Mouse (Mus musculus) neural tube, embryonic 12.5 days (tissue): ENCODE data around the gene Bscl2. TPM values are rescaled to one million over a fixed set of nuclear protein-coding genes. Genes with fewer than 3 reads are reported as not detected.

Source experiments
- ATAC-seq: fragments of 200-750 bp; cut with Nextera tagmentation; 2 replicates; pipeline ENCODE4 v1.8.0; 2017; ENCODE audit warnings: low read depth, mild to moderate bottlenecking, moderate TSS enrichment, moderate library complexity; ENCODE audit not compliant: low FRiP score
- H3K27ac ChIP-seq: fragments of 300-500 bp; sonication (generic); 2 replicates; pipeline ENCODE4 v1.5.1; 2016
- H3K27me3 ChIP-seq: fragments of 300-500 bp; sonication (generic); replicated peaks from 2 replicates; pipeline ENCODE4 v1.6.1; 2016; ENCODE audit warnings: mild to moderate bottlenecking
- H3K36me3 ChIP-seq: fragments of 300-500 bp; sonication (generic); 2 replicates; pipeline ENCODE4 v1.6.1; 2016; ENCODE audit warnings: mild to moderate bottlenecking
- H3K4me1 ChIP-seq: fragments of 300-500 bp; sonication (generic); 2 replicates; pipeline ENCODE4 v1.6.1; 2016
- H3K4me2 ChIP-seq: fragments of 300-500 bp; sonication (generic); replicated peaks from 2 replicates; pipeline ENCODE4 v1.6.1; 2016; ENCODE audit warnings: mild to moderate bottlenecking
- H3K4me3 ChIP-seq: fragments of 300-500 bp; sonication (generic); 2 replicates; pipeline ENCODE4 v1.5.1; 2016
- H3K9ac ChIP-seq: fragments of 300-500 bp; sonication (generic); 2 replicates; pipeline ENCODE4 v1.6.1; 2016; ENCODE audit warnings: mild to moderate bottlenecking
- H3K9me3 ChIP-seq: fragments of 300-500 bp; sonication (generic); 2 replicates; pipeline ENCODE4 v1.6.1; 2016; ENCODE audit warnings: mild to moderate bottlenecking
- WGBS: fragments of 180-500 bp; shearing (Covaris S2); methylation state at CpG from one replicate; pipeline ENCODE4 v1.1.7; 2016; 5-methylcytosine and 5-hydroxymethylcytosine counted together
- polyA plus RNA-seq: library from polyadenylated mRNA; unstranded; fragments of >200 nt; fragmentation: Nextera tagmentation; extraction: Ambion mirVana; gene quantifications from 2 replicates; pipeline ENCODE4 v1.2.1, GENCODE M21; 2016

Bscl2 gene
- polyA plus RNA-seq, 1 experiment from 2014 or later = 66.1 TPM

- Histone ChIP-seq H3K4me3 (no peak overlapping the region), H3K9ac (no peak overlapping the region), H3K27ac (no peak overlapping the region), H3K4me2 (peak overlapping the region; percentile 97), H3K4me1 (peaks cover 32% of the 10 kb centered on the region), H3K27me3 (no peaks in the 10 kb centered on the region), H3K9me3 (no peaks in the 10 kb centered on the region), H3K36me3 (peaks cover 40% of the 10 kb centered on the region)
- 83% methylated on average over 3 of the region's 3 CpGs for WGBS
- ATAC-seq = no peak
These were observed 20.3 kb upstream of the Bscl2 start for GRCm38 (mm10) chr19:8817001-8817400.

GRCm38 (mm10) chr19:8818301-8818798 lies 18.9 kb upstream of the Bscl2 start:
- no peak for ATAC-seq
- H3K27ac ChIP-seq = peak overlapping the region; percentile 80; the same call in 1 of the 2 replicates
- H3K36me3 ChIP-seq = peaks cover 35% of the 10 kb centered on the region
- WGBS = 35% methylated on average over 14 of the region's 14 CpGs
- no peaks in the 10 kb centered on the region for H3K27me3 ChIP-seq
- H3K4me2 ChIP-seq = peak overlapping the region; percentile 97
- peaks cover 44% of the 10 kb centered on the region for H3K4me1 ChIP-seq
- H3K9ac ChIP-seq = peak overlapping the region; percentile 66
- no peaks in the 10 kb centered on the region for H3K9me3 ChIP-seq
- peak overlapping the region; percentile 49 for H3K4me3 ChIP-seq

GRCm38 (mm10) chr19:8818801-8819595 lies 18.3 kb upstream of the Bscl2 start, which contains the start of gene Ttc9c:
TSS of gene Ttc9c (minus strand) at chr19:8819333.
- Histone ChIP-seq H3K27me3 (no peaks in the 10 kb centered on the region), H3K4me1 (peaks cover 44% of the 10 kb centered on the region), H3K27ac (peak within 1 kb of the TSS; percentile 98), H3K36me3 (peaks cover 36% of the 10 kb centered on the region), H3K9me3 (no peaks in the 10 kb centered on the region), H3K4me3 (peak within 1 kb of the TSS; percentile 100), H3K4me2 (peak within 1 kb of the TSS; percentile 97), H3K9ac (peak within 1 kb of the TSS; percentile 98)
- under 1% methylated on average over 33 of the region's 33 CpGs for WGBS
- peak; percentile 95 for ATAC-seq

GRCm38 (mm10) chr19:8819596-8820423 lies 17.5 kb upstream of the Bscl2 start, which contains the start of gene Hnrnpul2:
TSS of gene Hnrnpul2 (plus strand) at chr19:8820010.
- Histone ChIP-seq H3K4me3 (peak within 1 kb of the TSS; percentile 100), H3K27me3 (no peaks in the 10 kb centered on the region), H3K4me1 (peaks cover 44% of the 10 kb centered on the region), H3K9ac (peak within 1 kb of the TSS; percentile 98), H3K9me3 (no peaks in the 10 kb centered on the region), H3K27ac (peak within 1 kb of the TSS; percentile 98), H3K4me2 (peak within 1 kb of the TSS; percentile 97), H3K36me3 (peaks cover 38% of the 10 kb centered on the region)
- ATAC-seq = peak; percentile 97
- WGBS = under 1% methylated on average over 83 of the region's 83 CpGs

GRCm38 (mm10) chr19:8820424-8820956 lies 16.8 kb upstream of the Bscl2 start:
- Histone ChIP-seq H3K4me3 (peak overlapping the region; percentile 100), H3K4me1 (peaks cover 44% of the 10 kb centered on the region), H3K27ac (peak overlapping the region; percentile 98), H3K27me3 (no peaks in the 10 kb centered on the region), H3K9me3 (no peaks in the 10 kb centered on the region), H3K36me3 (peaks cover 39% of the 10 kb centered on the region), H3K9ac (peak overlapping the region; percentile 98), H3K4me2 (peak overlapping the region; percentile 97)
- ATAC-seq = no peak; the same call in 1 of the 2 replicates
- under 1% methylated on average over 48 of the region's 48 CpGs for WGBS

- ATAC-seq = no peak
- peak overlapping the region; percentile 100 for H3K4me3 ChIP-seq
- peaks cover 39% of the 10 kb centered on the region for H3K36me3 ChIP-seq
- H3K9ac ChIP-seq = peak overlapping the region; percentile 98
- no peaks in the 10 kb centered on the region for H3K9me3 ChIP-seq
- no peaks in the 10 kb centered on the region for H3K27me3 ChIP-seq
- H3K4me1 ChIP-seq = peaks cover 41% of the 10 kb centered on the region
- peak overlapping the region; percentile 97 for H3K4me2 ChIP-seq
- WGBS = 2% methylated on average over 7 of the region's 7 CpGs
- 0 out of 2 replicates have a peak overlapping the region, but pooled peaks have one; percentile 98 for H3K27ac ChIP-seq
These were observed 16.1 kb upstream of the Bscl2 start for GRCm38 (mm10) chr19:8821146-8821545.

- H3K4me2 ChIP-seq = peak overlapping the region; percentile 97
- peak overlapping the region; percentile 98; the same call in 1 of the 2 replicates for H3K9ac ChIP-seq
- WGBS = 75% methylated on average over 8 of the region's 8 CpGs
- H3K4me1 ChIP-seq = peaks cover 29% of the 10 kb centered on the region
- H3K9me3 ChIP-seq = no peaks in the 10 kb centered on the region
- peak overlapping the region; percentile 8; the same call in 1 of the 2 replicates for H3K4me3 ChIP-seq
- peaks cover 48% of the 10 kb centered on the region for H3K36me3 ChIP-seq
- ATAC-seq = no peak
- H3K27me3 ChIP-seq = no peaks in the 10 kb centered on the region
- no peak overlapping the region for H3K27ac ChIP-seq
These were observed 14.6 kb upstream of the Bscl2 start for GRCm38 (mm10) chr19:8822696-8823095.

GRCm38 (mm10) chr19:8829660-8830059 lies 7.6 kb upstream of the Bscl2 start, which contains the start of gene AC129217.1:
TSS of gene AC129217.1 (plus strand) at chr19:8829773.
- Histone ChIP-seq H3K9ac (no peak within 1 kb of the TSS), H3K4me1 (no peaks in the 10 kb centered on the region), H3K9me3 (no peaks in the 10 kb centered on the region), H3K27me3 (no peaks in the 10 kb centered on the region), H3K27ac (no peak within 1 kb of the TSS), H3K4me2 (no peak within 1 kb of the TSS), H3K36me3 (peaks cover 95% of the 10 kb centered on the region), H3K4me3 (no peak within 1 kb of the TSS)
- WGBS = 85% methylated on average over 8 of the region's 8 CpGs
- ATAC-seq = no peak

- Histone ChIP-seq H3K4me3 (no peak overlapping the region), H3K36me3 (peaks cover 91% of the 10 kb centered on the region), H3K4me2 (no peak overlapping the region), H3K27me3 (no peaks in the 10 kb centered on the region), H3K9me3 (no peaks in the 10 kb centered on the region), H3K27ac (no peak overlapping the region), H3K4me1 (no peaks in the 10 kb centered on the region), H3K9ac (no peak overlapping the region)
- ATAC-seq = no peak
- WGBS = 94% methylated on average over 8 of the region's 8 CpGs
These were observed 6.6 kb upstream of the Bscl2 start for GRCm38 (mm10) chr19:8830664-8831063.

GRCm38 (mm10) chr19:8831262-8831661 lies 6.0 kb upstream of the Bscl2 start:
- no peaks in the 10 kb centered on the region for H3K9me3 ChIP-seq
- WGBS = 85% methylated on average over 11 of the region's 11 CpGs
- no peak overlapping the region for H3K9ac ChIP-seq
- H3K4me3 ChIP-seq = no peak overlapping the region
- H3K4me1 ChIP-seq = no peaks in the 10 kb centered on the region
- no peak for ATAC-seq
- no peaks in the 10 kb centered on the region for H3K27me3 ChIP-seq
- H3K4me2 ChIP-seq = no peak overlapping the region
- peaks cover 88% of the 10 kb centered on the region for H3K36me3 ChIP-seq
- H3K27ac ChIP-seq = no peak overlapping the region

GRCm38 (mm10) chr19:8832971-8833370 lies 4.3 kb upstream of the Bscl2 start:
- H3K4me2 ChIP-seq = no peak overlapping the region
- H3K4me3 ChIP-seq = no peak overlapping the region
- WGBS = 94% methylated on average over 4 of the region's 4 CpGs
- H3K36me3 ChIP-seq = peaks cover 74% of the 10 kb centered on the region
- no peak overlapping the region for H3K27ac ChIP-seq
- H3K27me3 ChIP-seq = no peaks in the 10 kb centered on the region
- no peak for ATAC-seq
- 0 out of 2 replicates have a peak, but pooled peaks cover under 1% of the 10 kb centered on the region for H3K4me1 ChIP-seq
- no peaks in the 10 kb centered on the region for H3K9me3 ChIP-seq
- no peak overlapping the region for H3K9ac ChIP-seq
